Mouse (Mus musculus): ENCODE measurements around the gene Nup188.

Nup188 gene

GRCm38 (mm10) chr2:30286192-30287026 is at the start of gene Nup188, which contains the start of gene Dolk:
Nup188 (plus strand) TSS chr2:30286397.
Dolk (minus strand) TSS chr2:30286334.
- peak; percentile 89 for DNase-seq (ENCODE audit: low read depth, low spot score)

GRCm38 (mm10) chr2:30236426-30237198 is 49.6 kb upstream of the Nup188 start:
- peak; percentile 65 for DNase-seq (ENCODE audit: low read depth, low spot score)

GRCm38 (mm10) chr2:30237199-30237880 is 48.9 kb upstream of the Nup188 start, which contains the start of gene Lrrc8a:
Lrrc8a (plus strand) TSS chr2:30237715.
- peak; percentile 96 for DNase-seq (ENCODE audit: low read depth, low spot score)

GRCm38 (mm10) chr2:30237881-30238280 is 48.3 kb upstream of the Nup188 start:
- DNase-seq (ENCODE audit: low read depth, low spot score): peak; percentile 52

- no peak for DNase-seq (ENCODE audit: low read depth, low spot score)
Observed at GRCm38 (mm10) chr2:30238906-30239465, 47.2 kb upstream of the Nup188 start.

GRCm38 (mm10) chr2:30239777-30240176 is 46.4 kb upstream of the Nup188 start:
- DNase-seq (ENCODE audit: low read depth, low spot score): no peak

GRCm38 (mm10) chr2:30240267-30240666 is 45.9 kb upstream of the Nup188 start, which contains the start of gene Gm28035:
Gm28035 (plus strand) TSS chr2:30240567.
- DNase-seq (ENCODE audit: low read depth, low spot score): no peak

GRCm38 (mm10) chr2:30242509-30242908 is 43.7 kb upstream of the Nup188 start:
- peak; percentile 76 for DNase-seq (ENCODE audit: low read depth, low spot score)

- no peak for DNase-seq (ENCODE audit: low read depth, low spot score)
Observed at GRCm38 (mm10) chr2:30243391-30243790, 42.8 kb upstream of the Nup188 start.

- DNase-seq (ENCODE audit: low read depth, low spot score): no peak
Observed at GRCm38 (mm10) chr2:30244595-30245178, 41.5 kb upstream of the Nup188 start.

- no peak for DNase-seq (ENCODE audit: low read depth, low spot score)
Observed at GRCm38 (mm10) chr2:30247036-30247435, 39.2 kb upstream of the Nup188 start.

- DNase-seq (ENCODE audit: low read depth, low spot score): no peak
Observed at GRCm38 (mm10) chr2:30247681-30248080, 38.5 kb upstream of the Nup188 start.

- DNase-seq (ENCODE audit: low read depth, low spot score): no peak
Observed at GRCm38 (mm10) chr2:30249182-30249581, 37.0 kb upstream of the Nup188 start.

- DNase-seq (ENCODE audit: low read depth, low spot score): no peak
Observed at GRCm38 (mm10) chr2:30250166-30251128, 35.8 kb upstream of the Nup188 start.

GRCm38 (mm10) chr2:30251417-30252104 is 34.6 kb upstream of the Nup188 start:
- peak; percentile 48 for DNase-seq (ENCODE audit: low read depth, low spot score)

- DNase-seq (ENCODE audit: low read depth, low spot score): no peak
Observed at GRCm38 (mm10) chr2:30252521-30252920, 33.7 kb upstream of the Nup188 start.

GRCm38 (mm10) chr2:30253809-30254208 is 32.4 kb upstream of the Nup188 start:
- no peak for DNase-seq (ENCODE audit: low read depth, low spot score)

- DNase-seq (ENCODE audit: low read depth, low spot score): no peak
Observed at GRCm38 (mm10) chr2:30255631-30256395, 30.4 kb upstream of the Nup188 start.

Data from 3T3-L1 (cell line).